Mouse (Mus musculus): ENCODE measurements around the gene Krt28. TPM values are rescaled to one million over a fixed set of nuclear protein-coding genes. Genes with fewer than 3 reads are reported as not detected.
A peak's percentile ranks its signal among the peaks of the same experiment; 100 is the strongest.

The Krt28 gene
- total RNA-seq, 2 experiments from 2014 or later = 0.16 TPM; not detected in 1

- peak; percentile 40 for DNase-seq
Measured at GRCm38 (mm10) chr11:99366791-99367190, 7.9 kb downstream of the Krt28 start.

GRCm38 (mm10) chr11:99364412-99364811, 10.3 kb downstream of the Krt28 start:
- peak; percentile 23 for DNase-seq

GRCm38 (mm10) chr11:99361423-99361822, 13.3 kb downstream of the Krt28 start:
- DNase-seq = no peak

- no peak for DNase-seq
Measured at GRCm38 (mm10) chr11:99351004-99351403, 23.7 kb downstream of the Krt28 start, which contains the start of gene Krt27. Gene Krt27, minus strand, starts transcription at chr11:99351104.

GRCm38 (mm10) chr11:99339299-99339847, 35.3 kb downstream of the Krt28 start:
- DNase-seq = no peak

GRCm38 (mm10) chr11:99337866-99338265, 36.8 kb downstream of the Krt28 start, which contains the start of gene Krt26:
Gene Krt26, minus strand, starts transcription at chr11:99337966.
- no peak for DNase-seq

GRCm38 (mm10) chr11:99333426-99333825, 41.3 kb downstream of the Krt28 start:
- DNase-seq = no peak

GRCm38 (mm10) chr11:99329655-99330054, 45.0 kb downstream of the Krt28 start:
- no peak for DNase-seq

GRCm38 (mm10) chr11:99322851-99323250, 51.9 kb downstream of the Krt28 start, which contains the start of gene Krt25:
Gene Krt25, minus strand, starts transcription at chr11:99322951.
- DNase-seq = no peak

GRCm38 (mm10) chr11:99321094-99321493, 53.6 kb downstream of the Krt28 start:
- no peak for DNase-seq

GRCm38 (mm10) chr11:99319127-99319526, 55.6 kb downstream of the Krt28 start:
- DNase-seq = no peak

GRCm38 (mm10) chr11:99316543-99316942, 58.2 kb downstream of the Krt28 start:
- DNase-seq = no peak

Other genes starting within 250 kb of the Krt28 start
- under 1 TPM; 0.14 to 0.23 TPM for gene Ccr7, start 219.8 kb downstream of the Krt28 start, total RNA-seq (2021)
- gene Smarce1, start 143.9 kb downstream of the Krt28 start, total RNA-seq (2021) = 10 to 100 TPM; 55.5 to 63.5 TPM
- gene Krt222, start 130.8 kb downstream of the Krt28 start, total RNA-seq (2021) = 10 to 100 TPM in 1 of 2 experiments, 1 to 10 TPM in 1; 9.3 to 11.7 TPM
- not detected for gene Krt24, start 89.6 kb downstream of the Krt28 start, total RNA-seq (2021)
- under 1 TPM in 1 of 2 experiments, not detected in 1; 0.14 TPM for gene Krt25, start 52.0 kb downstream of the Krt28 start, total RNA-seq (2021)
- gene Krt26, start 36.9 kb downstream of the Krt28 start, total RNA-seq (2021) = not detected
- gene Krt27, start 23.8 kb downstream of the Krt28 start, total RNA-seq (2021) = not detected
- 1 to 10 TPM; 5.6 to 6.6 TPM for gene Krt10, start 14.5 kb upstream of the Krt28 start, total RNA-seq (2021)
- not detected for gene Krt12, start 47.4 kb upstream of the Krt28 start, total RNA-seq (2021)
- under 1 TPM in 1 of 2 experiments, not detected in 1; 0.12 TPM for gene Krt20, start 63.2 kb upstream of the Krt28 start, total RNA-seq (2021)
- under 1 TPM in 1 of 2 experiments, not detected in 1; 0.16 TPM for gene Krt23, start 118.2 kb upstream of the Krt28 start, total RNA-seq (2021)
- not detected for gene Krt39, start 146.4 kb upstream of the Krt28 start, total RNA-seq (2021)
- not detected for gene Krt40, start 168.3 kb upstream of the Krt28 start, total RNA-seq (2021)
- gene Krtap3-3, start 176.0 kb upstream of the Krt28 start, total RNA-seq (2021) = not detected
- not detected for gene Krtap3-2, start 181.9 kb upstream of the Krt28 start, total RNA-seq (2021)
- not detected for gene Gm11939, start 184.6 kb upstream of the Krt28 start, total RNA-seq (2021)
- gene Krtap3-1, start 191.7 kb upstream of the Krt28 start, total RNA-seq (2021) = not detected
- not detected for gene Krtap1-5, start 206.1 kb upstream of the Krt28 start, total RNA-seq (2021)
- gene Krtap1-4, start 208.8 kb upstream of the Krt28 start, total RNA-seq (2021) = not detected
- gene Krtap1-3, start 216.4 kb upstream of the Krt28 start, total RNA-seq (2021) = not detected
- gene Krtap9-3, start 223.2 kb upstream of the Krt28 start, total RNA-seq (2021) = not detected
- gene Gm11938, start 228.4 kb upstream of the Krt28 start, total RNA-seq (2021) = not detected
- not detected for gene Gm11937, start 235.3 kb upstream of the Krt28 start, total RNA-seq (2021)
- not detected for gene Krtap2-4, start 239.9 kb upstream of the Krt28 start, total RNA-seq (2021)
- gene Gm11562, start 245.5 kb upstream of the Krt28 start, total RNA-seq (2021) = not detected

Measured in gastrocnemius, postnatal 10 days (tissue).